Mouse (Mus musculus) monocyte, adult 5-6 weeks (primary cell): ENCODE measurements around the gene Coq10b. TPM values are rescaled to one million over a fixed set of nuclear protein-coding genes. Genes with fewer than 3 reads are reported as not detected.

Experiments
- ATAC-seq: fragments of 153-309, 156-312 bp; replicated peaks from 2 replicates; pipeline ENCODE4 v1.8.0; 2017; ENCODE audit warnings: mild to moderate bottlenecking; ENCODE audit not compliant: low TSS enrichment, insufficient number of reproducible peaks, severe bottlenecking, poor library complexity, low FRiP score
- total RNA-seq: library from RNA; stranded (forward); fragments of 200-1000, 200-491, 200-594 nt; gene quantifications from 3 replicates; pipeline ENCODE4 v1.2.3, GENCODE M21; 2017

Gene Coq10b
- total RNA-seq, 1 experiment from 2014 or later = 71.7 TPM

GRCm38 (mm10) chr1:55088611-55089497 lies 36.3 kb downstream of the Coq10b start:
- ATAC-seq = no peak

- no peak for ATAC-seq
Observed at GRCm38 (mm10) chr1:55089498-55090064, 37.0 kb downstream of the Coq10b start.

GRCm38 (mm10) chr1:55092056-55092455 lies 39.5 kb downstream of the Coq10b start:
- ATAC-seq = no peak

GRCm38 (mm10) chr1:55092469-55092868 lies 39.9 kb downstream of the Coq10b start:
- no peak for ATAC-seq

GRCm38 (mm10) chr1:55106919-55107585 lies 54.5 kb downstream of the Coq10b start:
- no peak for ATAC-seq

- ATAC-seq = no peak
Observed at GRCm38 (mm10) chr1:55107644-55108043, 55.1 kb downstream of the Coq10b start.

GRCm38 (mm10) chr1:55108473-55108872 lies 55.9 kb downstream of the Coq10b start:
- ATAC-seq = no peak

- no peak for ATAC-seq
Observed at GRCm38 (mm10) chr1:55109066-55109766, 56.6 kb downstream of the Coq10b start.

Other genes with a start within 250 kb of the Coq10b start
- gene Ankrd44, start 126.4 kb upstream of the Coq10b start, total RNA-seq = 321 to 541 TPM (median 341 TPM) in 3 replicates
- 708 to 966 TPM (median 956 TPM) in 3 replicates for gene Sf3b1, start 25.3 kb upstream of the Coq10b start, total RNA-seq
- 100 to 218 TPM (median 129 TPM) in 3 replicates for gene Hspe1, start 35.4 kb downstream of the Coq10b start, total RNA-seq
- gene Hspd1, start 35.5 kb downstream of the Coq10b start, total RNA-seq = 128 to 155 TPM (median 141 TPM) in 3 replicates
- gene Mob4, start 78.5 kb downstream of the Coq10b start, total RNA-seq = 68.1 to 119 TPM (median 87.3 TPM) in 3 replicates
- 1.4 to 3.1 TPM (median 2.7 TPM) in 3 replicates for gene Rftn2, start 174.0 kb downstream of the Coq10b start, total RNA-seq
- 3.7 to 7.5 TPM (median 5.2 TPM) in 3 replicates for gene Mars2, start 184.4 kb downstream of the Coq10b start, total RNA-seq